Mouse (Mus musculus) thymus, adult 2 months (tissue): ENCODE measurements at regions not wholly inside any gene's neighbourhood (a gene's known extent, or its start where the extent isn't known, plus 50 kb on each side); places are given as distances from the start of the nearest gene placed in this dataset.

Experiments used
- CTCF ChIP-seq: fragments of 200-500 bp; IDR thresholded peaks from 2 replicates; pipeline ENCODE4 v1.5.1; 2012; ENCODE audit warnings: mild to moderate bottlenecking, control low read depth, low read length, moderate library complexity, borderline replicate concordance; ENCODE audit not compliant: control insufficient read depth, poor library complexity, insufficient read depth; ENCODE audit errors: extremely low read depth
- POLR2A ChIP-seq: fragments of 200-500 bp; IDR thresholded peaks from 2 replicates; pipeline ENCODE4 v1.6.1; 2012; ENCODE audit warnings: mild to moderate bottlenecking, low read length, control low read depth, moderate library complexity; ENCODE audit not compliant: control insufficient read depth, poor library complexity, insufficient read depth; ENCODE audit errors: extremely low read depth

DNA sequence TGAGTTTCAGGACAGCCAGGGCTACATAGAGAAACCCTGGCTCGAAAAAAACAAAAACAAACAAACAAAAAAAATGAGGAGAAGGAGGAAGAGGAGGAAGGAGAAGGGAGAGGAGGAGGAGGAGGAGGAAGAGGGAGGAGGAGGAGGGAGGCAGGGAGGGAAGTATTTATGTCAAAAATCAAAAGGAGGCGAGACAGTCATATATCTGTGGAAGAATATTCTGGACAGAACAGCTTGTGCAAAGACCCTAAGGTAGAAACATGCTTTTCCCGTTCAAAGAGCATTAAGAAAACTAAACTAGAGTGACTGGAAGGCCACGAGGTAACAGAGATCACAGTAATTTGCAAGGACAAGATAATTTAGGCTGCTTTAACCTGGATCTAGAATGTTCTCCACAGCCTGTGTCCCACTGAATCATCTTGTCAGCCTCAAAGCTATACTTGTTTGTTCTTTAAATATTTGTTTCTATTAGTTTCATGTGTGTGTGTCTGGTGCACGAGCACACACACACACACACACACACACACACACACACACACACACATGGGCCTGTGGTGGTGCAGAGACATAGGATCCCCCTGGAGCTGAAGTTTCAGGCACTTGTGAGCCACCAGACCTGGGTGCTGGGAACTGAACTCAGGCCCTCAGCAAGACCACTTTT is 50.5 kb upstream of the Cpsf6 start:
- TF ChIP-seq CTCF (no peak), POLR2A (no peak)
